Mouse (Mus musculus) intestine, postnatal 0 days (tissue): ENCODE measurements around the gene Pygm. TPM values are rescaled to one million over a fixed set of nuclear protein-coding genes. Genes with fewer than 3 reads are reported as not detected.

Source experiments
- ATAC-seq: fragments of 200-750 bp; cut with Nextera tagmentation; 2 replicates; pipeline ENCODE4 v1.8.0; 2017; ENCODE audit warnings: mild to moderate bottlenecking, moderate TSS enrichment, moderate library complexity
- H3K27ac ChIP-seq: fragments of 300-500 bp; sonication (generic); 2 replicates; pipeline ENCODE4 v1.5.1; 2014; ENCODE audit warnings: mild to moderate bottlenecking, low read depth, low read length, moderate library complexity
- H3K27me3 ChIP-seq: fragments of 300-500 bp; sonication (generic); replicated peaks from 2 replicates; pipeline ENCODE4 v1.6.1; 2014; ENCODE audit warnings: low read length, mixed read lengths; ENCODE audit not compliant: control insufficient read depth, insufficient read depth
- H3K36me3 ChIP-seq: fragments of 300-500 bp; sonication (generic); 2 replicates; pipeline ENCODE4 v1.6.1; 2014; ENCODE audit warnings: mild to moderate bottlenecking, moderate library complexity; ENCODE audit not compliant: control insufficient read depth, insufficient read depth
- H3K4me1 ChIP-seq: fragments of 300-500 bp; sonication (generic); replicated peaks from 2 replicates; pipeline ENCODE4 v1.6.1; 2014; ENCODE audit warnings: antibody characterized with exemption, low read length, mixed read lengths; ENCODE audit not compliant: control insufficient read depth, insufficient read depth
- H3K4me2 ChIP-seq: fragments of 300-500 bp; sonication (generic); replicated peaks from 2 replicates; pipeline ENCODE4 v1.6.1; 2014; ENCODE audit warnings: low read depth, mild to moderate bottlenecking, moderate library complexity
- H3K4me3 ChIP-seq: fragments of 300-500 bp; sonication (generic); 2 replicates; pipeline ENCODE4 v1.5.1; 2014; ENCODE audit warnings: low read depth, low read length
- H3K9ac ChIP-seq: fragments of 300-500 bp; sonication (generic); 2 replicates; pipeline ENCODE4 v1.6.1; 2014; ENCODE audit warnings: mild to moderate bottlenecking, low read depth, low read length
- H3K9me3 ChIP-seq: fragments of 300-500 bp; sonication (generic); 2 replicates; pipeline ENCODE4 v1.6.1; 2016; ENCODE audit warnings: mixed run types; ENCODE audit not compliant: control insufficient read depth
- CTCF ChIP-seq: sonication (generic); IDR thresholded peaks from 2 replicates; pipeline ENCODE4 v1.5.1; 2016; ENCODE audit warnings: low read depth, mild to moderate bottlenecking, control low read depth, antibody characterized with exemption, moderate library complexity
- WGBS: fragments of 180-500 bp; shearing (Covaris S2); extraction: QIAGEN DNeasy Blood & Tissue Kit; methylation state at CpG from one replicate; pipeline ENCODE4 v1.1.7; 2014; 5-methylcytosine and 5-hydroxymethylcytosine counted together
- polyA plus RNA-seq: library from polyadenylated mRNA; unstranded; fragments of >200 nt; fragmentation: Nextera tagmentation; extraction: Ambion mirVana; gene quantifications from 2 replicates; pipeline ENCODE4 v1.2.1, GENCODE M21; 2015

Pygm gene
- polyA plus RNA-seq, 1 experiment from 2014 or later: 4.1 TPM

- TF ChIP-seq CTCF: peak; percentile 26; the same call in 1 of the 2 replicates
- H3K9me3 ChIP-seq: no peaks in the 10 kb centered on the region
- H3K4me3 ChIP-seq: no peak overlapping the region
- no peaks in the 10 kb centered on the region for H3K27me3 ChIP-seq
- H3K4me1 ChIP-seq: no peaks in the 10 kb centered on the region; the same call in none of the 2 replicates
- no peak for ATAC-seq
- H3K4me2 ChIP-seq: no peak overlapping the region
- 85% methylated on average over 13 of the region's 13 CpGs for WGBS
- no peaks in the 10 kb centered on the region; the same call in 1 of the 2 replicates for H3K36me3 ChIP-seq
- no peak overlapping the region for H3K9ac ChIP-seq
- no peak overlapping the region for H3K27ac ChIP-seq
Observed at GRCm38 (mm10) chr19:6388006-6388405, 3.8 kb downstream of the Pygm start.

- Histone ChIP-seq H3K9me3 (no peaks in the 10 kb centered on the region), H3K9ac (0 out of 2 replicates have a peak overlapping the region, but pooled peaks have one; percentile 17), H3K36me3 (no peaks in the 10 kb centered on the region; the same call in 1 of the 2 replicates), H3K27ac (no peak overlapping the region), H3K4me2 (peak overlapping the region; percentile 72), H3K4me1 (no peaks in the 10 kb centered on the region; the same call in 1 of the 2 replicates), H3K4me3 (peak overlapping the region; percentile 28), H3K27me3 (no peaks in the 10 kb centered on the region)
- WGBS: 10% methylated on average over 16 of the region's 16 CpGs
- no peak for TF ChIP-seq CTCF
- ATAC-seq: peak; percentile 29; the same call in 1 of the 2 replicates
Observed at GRCm38 (mm10) chr19:6389803-6390202, 5.6 kb downstream of the Pygm start.

DNA sequence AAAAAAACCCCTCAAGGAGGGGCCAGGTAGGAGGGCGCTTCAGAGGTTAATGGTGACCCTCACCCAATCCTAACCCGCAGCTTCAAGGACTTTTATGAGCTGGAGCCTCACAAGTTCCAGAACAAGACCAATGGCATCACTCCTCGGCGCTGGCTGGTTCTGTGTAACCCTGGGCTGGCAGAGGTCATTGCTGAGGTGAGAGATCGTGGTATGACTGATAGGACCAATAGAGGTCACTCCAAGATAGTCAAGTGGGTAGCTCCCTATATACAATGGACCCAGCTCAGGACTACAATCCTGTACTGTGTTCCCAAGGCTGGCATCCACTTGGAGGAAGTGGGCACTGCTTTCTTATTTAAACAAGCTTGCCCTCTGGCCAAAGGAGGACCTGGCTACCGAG is 6.1 kb downstream of the Pygm start:
- no peak for TF ChIP-seq CTCF
- ATAC-seq: no peak

DNA sequence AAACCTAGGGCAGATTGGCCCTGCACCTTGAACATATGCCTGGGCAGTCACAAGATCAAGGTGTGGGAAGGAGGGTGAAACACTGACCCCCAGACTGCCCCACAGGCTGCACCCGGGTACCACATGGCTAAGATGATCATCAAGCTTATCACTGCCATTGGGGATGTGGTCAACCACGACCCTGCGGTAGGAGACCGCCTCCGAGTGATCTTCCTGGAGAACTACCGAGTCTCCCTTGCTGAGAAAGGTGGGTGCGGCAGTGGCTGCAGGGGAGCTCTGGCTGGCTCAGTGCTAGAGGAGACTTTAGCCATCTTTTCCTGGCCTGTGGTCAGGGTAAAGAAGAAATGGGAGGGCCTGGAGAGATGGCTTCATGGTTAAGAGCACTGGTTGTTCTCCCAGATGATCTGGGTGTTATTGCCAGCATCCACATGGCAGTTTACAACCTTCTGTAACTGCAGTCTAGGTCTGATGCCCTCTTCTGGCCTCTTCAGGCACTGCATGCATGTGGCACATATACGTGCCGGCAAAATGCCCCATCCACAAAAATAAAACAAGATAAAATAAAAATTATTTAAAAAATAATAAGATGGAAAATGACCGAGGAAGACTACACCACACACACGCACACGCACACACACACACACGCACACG is 8.7 kb downstream of the Pygm start:
- Histone ChIP-seq H3K4me1 (no peaks in the 10 kb centered on the region; the same call in 1 of the 2 replicates), H3K9ac (no peak overlapping the region), H3K36me3 (no peaks in the 10 kb centered on the region; the same call in 1 of the 2 replicates), H3K9me3 (no peaks in the 10 kb centered on the region), H3K4me3 (no peak overlapping the region), H3K27ac (no peak overlapping the region), H3K27me3 (0 out of 2 replicates have a peak, but pooled peaks cover 3% of the 10 kb centered on the region), H3K4me2 (no peak overlapping the region)
- peak; percentile 46 for TF ChIP-seq CTCF
- ATAC-seq: no peak
- WGBS: 92% methylated on average over 14 of the region's 14 CpGs

More for the DNA sequence above, 6.1 kb downstream of the Pygm start:
- no peak overlapping the region for H3K27ac ChIP-seq
- no peaks in the 10 kb centered on the region for H3K27me3 ChIP-seq
- H3K4me1 ChIP-seq: no peaks in the 10 kb centered on the region; the same call in 1 of the 2 replicates
- 43% methylated on average over 6 of the region's 6 CpGs for WGBS
- H3K9me3 ChIP-seq: no peaks in the 10 kb centered on the region
- H3K9ac ChIP-seq: no peak overlapping the region
- H3K4me3 ChIP-seq: no peak overlapping the region; the same call in 1 of the 2 replicates
- H3K36me3 ChIP-seq: no peaks in the 10 kb centered on the region; the same call in 1 of the 2 replicates
- peak overlapping the region; percentile 72 for H3K4me2 ChIP-seq

DNA sequence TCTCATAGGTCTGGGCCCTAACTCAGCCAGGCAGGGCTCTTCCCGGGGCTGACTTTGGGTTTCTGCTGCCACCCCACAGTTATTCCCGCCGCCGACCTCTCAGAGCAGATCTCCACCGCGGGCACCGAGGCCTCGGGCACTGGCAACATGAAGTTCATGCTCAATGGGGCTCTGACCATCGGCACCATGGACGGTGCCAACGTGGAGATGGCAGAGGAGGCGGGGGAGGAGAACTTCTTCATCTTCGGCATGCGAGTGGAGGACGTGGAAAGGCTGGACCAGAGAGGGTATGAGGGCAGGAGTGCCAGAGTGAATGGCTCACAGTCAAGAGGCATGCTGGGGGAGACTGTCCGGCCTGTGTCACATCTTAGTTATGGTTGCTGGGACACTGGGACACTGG is 9.4 kb downstream of the Pygm start:
- Histone ChIP-seq H3K36me3 (no peaks in the 10 kb centered on the region; the same call in 1 of the 2 replicates), H3K27me3 (0 out of 2 replicates have a peak, but pooled peaks cover 5% of the 10 kb centered on the region), H3K9me3 (no peaks in the 10 kb centered on the region), H3K27ac (no peak overlapping the region), H3K4me2 (no peak overlapping the region), H3K4me3 (no peak overlapping the region), H3K9ac (no peak overlapping the region), H3K4me1 (peaks cover under 1% of the 10 kb centered on the region; the same call in 1 of the 2 replicates)
- 92% methylated on average over 16 of the region's 16 CpGs for WGBS
- no peak for TF ChIP-seq CTCF
- ATAC-seq: no peak

GRCm38 (mm10) chr19:6396237-6396636 is 12.0 kb downstream of the Pygm start:
- Histone ChIP-seq H3K27me3 (peaks cover 17% of the 10 kb centered on the region), H3K36me3 (no peaks in the 10 kb centered on the region; the same call in 1 of the 2 replicates), H3K4me1 (peaks cover 8% of the 10 kb centered on the region; the same call in 1 of the 2 replicates), H3K27ac (no peak overlapping the region), H3K4me2 (no peak overlapping the region), H3K9ac (no peak overlapping the region), H3K4me3 (no peak overlapping the region), H3K9me3 (no peaks in the 10 kb centered on the region)
- no peak for TF ChIP-seq CTCF
- 92% methylated on average over 5 of the region's 5 CpGs for WGBS
- ATAC-seq: no peak
